Mouse (Mus musculus) lung, embryonic 14.5 days (tissue): ENCODE measurements around the gene Nr2c1. TPM values are rescaled to one million over a fixed set of nuclear protein-coding genes. Genes with fewer than 3 reads are reported as not detected.

Source experiments
- ATAC-seq: fragments of 200-750 bp; cut with Nextera tagmentation; 2 replicates; pipeline ENCODE4 v1.8.0; 2017; ENCODE audit warnings: mild to moderate bottlenecking, moderate TSS enrichment, moderate library complexity; ENCODE audit not compliant: insufficient read depth
- DNase-seq: peaks from one replicate; pipeline ENCODE4 v3.0.0-alpha.2; 2015
- H3K27ac ChIP-seq: fragments of 300-500 bp; sonication (generic); 2 replicates; pipeline ENCODE4 v1.5.1; 2014; ENCODE audit warnings: low read depth, mild to moderate bottlenecking, moderate library complexity
- H3K27me3 ChIP-seq: fragments of 300-500 bp; sonication (generic); 2 replicates; pipeline ENCODE4 v1.6.1; 2014; ENCODE audit warnings: low read length, control low read depth; ENCODE audit not compliant: insufficient read depth
- H3K36me3 ChIP-seq: fragments of 300-500 bp; sonication (generic); 2 replicates; pipeline ENCODE4 v1.6.1; 2014; ENCODE audit warnings: control low read depth; ENCODE audit not compliant: insufficient read depth
- H3K4me1 ChIP-seq: fragments of 300-500 bp; sonication (generic); 2 replicates; pipeline ENCODE4 v1.6.1; 2014; ENCODE audit warnings: antibody characterized with exemption, control low read depth; ENCODE audit not compliant: insufficient read depth
- H3K4me2 ChIP-seq: fragments of 300-500 bp; sonication (generic); 2 replicates; pipeline ENCODE4 v1.6.1; 2014; ENCODE audit warnings: mild to moderate bottlenecking
- H3K4me3 ChIP-seq: fragments of 300-500 bp; sonication (generic); 2 replicates; pipeline ENCODE4 v1.5.1; 2014; ENCODE audit warnings: low read depth, low read length
- H3K9ac ChIP-seq: fragments of 300-500 bp; sonication (generic); 2 replicates; pipeline ENCODE4 v1.6.1; 2014
- H3K9me3 ChIP-seq: fragments of 300-500 bp; sonication (generic); 2 replicates; pipeline ENCODE4 v1.6.1; 2016; ENCODE audit warnings: low read depth, low read length, control low read depth
- CTCF ChIP-seq: IDR thresholded peaks from 2 replicates; pipeline ENCODE4 v1.5.1; 2016; ENCODE audit warnings: antibody characterized with exemption, low read depth
- WGBS: fragments of 180-500 bp; shearing (Covaris S2); extraction: QIAGEN DNeasy Blood & Tissue Kit; methylation state at CpG from one replicate; pipeline ENCODE4 v1.1.7; 2014; 5-methylcytosine and 5-hydroxymethylcytosine counted together
- polyA plus RNA-seq: library from polyadenylated mRNA; unstranded; fragments of >200 nt; fragmentation: Nextera tagmentation; extraction: Ambion mirVana; gene quantifications from 2 replicates; pipeline ENCODE4 v1.2.1, GENCODE M21; 2014

Nr2c1 gene
- polyA plus RNA-seq, 1 experiment from 2014 or later, result 10.2 TPM

DNA sequence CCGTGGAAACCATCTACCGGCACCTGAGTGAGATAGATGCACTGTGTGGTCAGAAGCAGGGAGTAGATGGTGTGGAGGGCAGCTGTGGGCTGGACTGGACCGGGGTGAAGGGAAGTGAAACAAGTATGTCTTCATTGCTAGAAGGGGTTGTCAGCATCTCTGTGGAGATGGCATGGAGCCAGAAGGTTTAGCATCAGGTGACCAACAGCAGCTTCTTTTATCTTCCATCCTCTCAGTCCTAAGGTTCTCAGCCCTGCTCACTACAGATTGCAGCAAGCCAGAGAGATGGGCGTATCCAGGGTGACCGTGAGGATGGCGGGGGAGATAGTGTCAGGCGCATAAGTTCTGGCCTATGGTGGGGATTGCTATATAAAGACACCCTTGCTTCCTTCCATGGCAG is 25.2 kb upstream of the Nr2c1 start:
- no peaks in the 10 kb centered on the region for H3K27me3 ChIP-seq
- no peak overlapping the region for H3K27ac ChIP-seq
- TF ChIP-seq CTCF, result no peak
- H3K4me1 ChIP-seq, result peaks cover under 1% of the 10 kb centered on the region; the same call in 1 of the 2 replicates
- H3K4me2 ChIP-seq, result no peak overlapping the region
- DNase-seq, result no peak
- no peak overlapping the region for H3K4me3 ChIP-seq
- H3K36me3 ChIP-seq, result no peaks in the 10 kb centered on the region
- no peak overlapping the region for H3K9ac ChIP-seq
- ATAC-seq, result no peak
- WGBS, result 85% methylated on average over 7 of the region's 7 CpGs
- H3K9me3 ChIP-seq, result no peaks in the 10 kb centered on the region

DNA sequence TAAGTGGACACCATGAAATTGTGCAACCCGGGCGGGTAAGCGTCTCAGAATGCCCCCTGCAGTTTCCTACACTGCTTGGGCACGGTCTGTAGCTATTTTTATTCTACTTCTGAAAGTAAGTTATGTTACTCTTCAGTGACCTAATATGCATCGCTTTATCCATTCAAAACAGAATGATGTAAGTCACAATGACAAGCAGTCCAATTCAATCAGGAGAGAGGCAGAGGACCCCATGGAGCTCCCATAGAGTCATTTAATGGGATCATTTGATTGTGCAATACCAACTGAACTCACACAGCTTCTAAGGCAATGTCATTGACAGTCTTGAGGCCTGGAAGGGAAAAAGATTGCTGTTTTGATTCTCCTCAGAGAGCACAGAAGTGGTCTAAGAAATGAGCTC is 24.2 kb upstream of the Nr2c1 start:
- H3K9me3 ChIP-seq, result no peaks in the 10 kb centered on the region
- no peaks in the 10 kb centered on the region for H3K36me3 ChIP-seq
- WGBS, result 90% methylated on average over 5 of the region's 5 CpGs
- H3K4me1 ChIP-seq, result peaks cover 10% of the 10 kb centered on the region
- H3K4me3 ChIP-seq, result no peak overlapping the region
- no peak overlapping the region for H3K27ac ChIP-seq
- H3K27me3 ChIP-seq, result no peaks in the 10 kb centered on the region
- ATAC-seq (no peak), DNase-seq (no peak)
- no peak for TF ChIP-seq CTCF
- no peak overlapping the region for H3K9ac ChIP-seq
- H3K4me2 ChIP-seq, result no peak overlapping the region

- Histone ChIP-seq H3K4me1 (peaks cover 18% of the 10 kb centered on the region), H3K4me2 (no peak overlapping the region), H3K4me3 (no peak overlapping the region), H3K36me3 (no peaks in the 10 kb centered on the region), H3K27ac (no peak overlapping the region), H3K9me3 (no peaks in the 10 kb centered on the region), H3K9ac (no peak overlapping the region), H3K27me3 (no peaks in the 10 kb centered on the region)
- 78% methylated on average over 5 of the region's 5 CpGs for WGBS
- TF ChIP-seq CTCF, result peak; percentile 53
- no peak for ATAC-seq
- DNase-seq, result peak; percentile 44
These were observed 23.4 kb upstream of the Nr2c1 start for GRCm38 (mm10) chr10:94124376-94124775.

DNA sequence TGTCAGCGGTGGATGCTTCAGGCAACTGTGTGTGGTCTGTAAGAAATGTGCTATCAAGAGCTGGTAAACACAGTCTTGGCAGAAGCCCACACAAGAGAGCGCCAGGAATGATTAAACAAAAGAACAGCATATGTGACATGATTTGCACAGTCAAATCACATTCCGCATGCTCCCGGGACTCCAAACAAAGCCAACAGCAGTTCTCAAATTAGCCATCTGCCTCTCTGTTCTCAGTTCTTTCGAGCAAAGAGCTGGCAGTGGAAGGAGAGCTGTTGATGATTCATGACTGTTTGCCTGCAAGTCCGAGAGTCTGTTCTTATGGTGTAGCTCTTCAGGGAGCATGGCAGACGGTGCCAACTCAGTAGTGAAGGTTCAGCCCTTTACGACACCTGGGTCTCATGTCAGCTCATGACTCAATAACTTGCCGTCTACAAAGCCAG is 18.1 kb upstream of the Nr2c1 start:
- H3K4me2 ChIP-seq, result peak overlapping the region; percentile 13; the same call in 1 of the 2 replicates
- peak overlapping the region; percentile 62; the same call in 1 of the 2 replicates for H3K27ac ChIP-seq
- WGBS, result 18% methylated on average over 9 of the region's 9 CpGs
- H3K9ac ChIP-seq, result no peak overlapping the region
- ATAC-seq, result peak; percentile 80
- H3K4me1 ChIP-seq, result peaks cover 22% of the 10 kb centered on the region
- H3K4me3 ChIP-seq, result no peak overlapping the region
- no peaks in the 10 kb centered on the region for H3K27me3 ChIP-seq
- DNase-seq, result peak; percentile 86
- no peaks in the 10 kb centered on the region for H3K36me3 ChIP-seq
- no peak for TF ChIP-seq CTCF
- H3K9me3 ChIP-seq, result no peaks in the 10 kb centered on the region

GRCm38 (mm10) chr10:94133081-94133480 is 14.7 kb upstream of the Nr2c1 start:
- H3K27ac ChIP-seq, result no peak overlapping the region
- WGBS, result 83% methylated on average over 8 of the region's 8 CpGs
- peaks cover 17% of the 10 kb centered on the region; the same call in 1 of the 2 replicates for H3K4me1 ChIP-seq
- no peaks in the 10 kb centered on the region for H3K36me3 ChIP-seq
- DNase-seq (no peak), ATAC-seq (no peak)
- no peaks in the 10 kb centered on the region for H3K27me3 ChIP-seq
- H3K9me3 ChIP-seq, result no peaks in the 10 kb centered on the region
- H3K4me3 ChIP-seq, result no peak overlapping the region
- H3K4me2 ChIP-seq, result no peak overlapping the region
- H3K9ac ChIP-seq, result no peak overlapping the region
- TF ChIP-seq CTCF, result no peak

GRCm38 (mm10) chr10:94133674-94134073 is 14.1 kb upstream of the Nr2c1 start:
- no peak for TF ChIP-seq CTCF
- DNase-seq (no peak), ATAC-seq (no peak)
- no peaks in the 10 kb centered on the region for H3K9me3 ChIP-seq
- no peak overlapping the region for H3K4me2 ChIP-seq
- 86% methylated on average over 7 of the region's 7 CpGs for WGBS
- no peaks in the 10 kb centered on the region for H3K27me3 ChIP-seq
- H3K27ac ChIP-seq, result no peak overlapping the region
- no peaks in the 10 kb centered on the region for H3K36me3 ChIP-seq
- peaks cover 11% of the 10 kb centered on the region; the same call in 1 of the 2 replicates for H3K4me1 ChIP-seq
- no peak overlapping the region for H3K9ac ChIP-seq
- H3K4me3 ChIP-seq, result no peak overlapping the region

GRCm38 (mm10) chr10:94134535-94135390 is 13.1 kb upstream of the Nr2c1 start:
- Histone ChIP-seq H3K27me3 (no peaks in the 10 kb centered on the region), H3K4me2 (no peak overlapping the region), H3K9me3 (no peaks in the 10 kb centered on the region), H3K4me1 (0 out of 2 replicates have a peak, but pooled peaks cover 3% of the 10 kb centered on the region), H3K9ac (no peak overlapping the region), H3K27ac (no peak overlapping the region), H3K4me3 (no peak overlapping the region), H3K36me3 (no peaks in the 10 kb centered on the region)
- DNase-seq (no peak), ATAC-seq (no peak)
- TF ChIP-seq CTCF, result no peak
- 86% methylated on average over 12 of the region's 12 CpGs for WGBS
